Mouse (Mus musculus): ENCODE results near the gene Tbl1xr1.

The Tbl1xr1 gene

DNA sequence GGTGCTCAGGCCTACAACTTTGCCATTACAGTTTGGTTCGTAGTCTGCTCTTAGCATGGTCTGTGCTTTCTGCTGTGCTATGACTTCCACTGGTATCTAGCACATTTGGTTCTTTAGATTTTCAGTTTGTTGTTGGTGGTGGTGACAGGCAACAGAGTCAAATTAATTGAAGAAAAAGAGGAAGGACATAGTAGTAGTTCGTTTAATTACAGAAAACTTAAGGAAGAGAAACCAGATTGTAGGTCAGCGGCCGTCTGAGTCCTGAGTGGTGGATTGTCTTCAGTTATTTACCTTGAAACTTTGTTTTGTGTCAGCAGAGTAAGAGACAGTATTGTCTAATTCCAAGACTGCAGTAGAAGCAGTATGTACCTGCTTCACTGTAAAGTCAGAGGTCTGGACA lies 37.3 kb downstream of the Tbl1xr1 start:
- no peaks in the 10 kb centered on the region for H3K27me3 ChIP-seq (ENCODE audit: control insufficient read depth, insufficient read depth, low read length, poor library complexity, severe bottlenecking)
- peak; percentile 51 for DNase-seq (ENCODE audit: low read depth, low spot score)
- H3K36me3 ChIP-seq (ENCODE audit: control insufficient read depth, insufficient read depth, low read length, poor library complexity, severe bottlenecking) = no peaks in the 10 kb centered on the region

GRCm38 (mm10) chr3:22115221-22115620 lies 38.8 kb downstream of the Tbl1xr1 start:
- no peaks in the 10 kb centered on the region; the same call in 1 of the 2 replicates for H3K36me3 ChIP-seq (ENCODE audit: control insufficient read depth, insufficient read depth, low read length, poor library complexity, severe bottlenecking)
- peak; percentile 33 for DNase-seq (ENCODE audit: low read depth, low spot score)
- H3K27me3 ChIP-seq (ENCODE audit: control insufficient read depth, insufficient read depth, low read length, poor library complexity, severe bottlenecking) = no peaks in the 10 kb centered on the region

DNA sequence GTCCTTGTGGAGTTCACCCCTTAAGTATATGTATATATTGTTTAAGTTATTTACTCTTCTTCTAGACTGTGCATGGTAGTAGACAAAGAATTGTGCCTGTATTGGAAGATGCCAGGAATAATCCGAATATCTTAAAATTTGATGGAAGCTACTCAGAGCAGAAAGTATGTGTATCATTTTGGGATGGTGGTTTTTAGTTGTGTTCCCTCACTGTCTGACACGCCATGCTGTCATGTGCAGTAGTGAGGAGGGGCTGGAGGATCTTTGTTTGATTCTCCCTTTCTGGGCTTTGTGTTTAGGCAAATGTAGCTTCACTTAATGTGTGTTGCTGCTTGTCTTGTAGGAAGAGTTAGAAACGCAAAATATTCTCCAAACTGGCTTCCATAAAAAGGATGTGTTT lies 39.2 kb downstream of the Tbl1xr1 start:
- H3K27me3 ChIP-seq (ENCODE audit: control insufficient read depth, insufficient read depth, low read length, poor library complexity, severe bottlenecking) = no peaks in the 10 kb centered on the region
- no peaks in the 10 kb centered on the region; the same call in 1 of the 2 replicates for H3K36me3 ChIP-seq (ENCODE audit: control insufficient read depth, insufficient read depth, low read length, poor library complexity, severe bottlenecking)
- no peak for DNase-seq (ENCODE audit: low read depth, low spot score)

DNA sequence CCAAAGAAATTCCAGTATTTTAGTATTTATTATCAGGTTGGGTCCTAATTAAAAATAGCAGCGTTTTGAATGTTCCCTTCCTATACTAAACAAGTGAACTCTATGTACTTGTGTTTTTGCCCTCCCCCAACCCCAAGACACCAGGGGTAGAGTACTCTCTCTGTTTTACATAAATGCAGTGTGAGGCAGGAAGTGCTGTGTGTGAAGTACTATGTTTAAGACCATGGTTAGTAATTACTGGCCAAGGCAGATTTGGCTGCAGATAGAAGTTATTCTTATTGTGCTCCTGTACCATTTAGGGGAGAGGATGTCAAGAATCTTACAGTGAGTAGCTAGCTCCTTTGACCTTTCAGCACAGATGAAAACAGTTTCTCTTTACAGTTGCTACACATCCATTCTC lies 39.7 kb downstream of the Tbl1xr1 start:
- peak; percentile 48 for DNase-seq (ENCODE audit: low read depth, low spot score)
- H3K27me3 ChIP-seq (ENCODE audit: control insufficient read depth, insufficient read depth, low read length, poor library complexity, severe bottlenecking) = no peaks in the 10 kb centered on the region
- no peaks in the 10 kb centered on the region; the same call in 1 of the 2 replicates for H3K36me3 ChIP-seq (ENCODE audit: control insufficient read depth, insufficient read depth, low read length, poor library complexity, severe bottlenecking)

DNA sequence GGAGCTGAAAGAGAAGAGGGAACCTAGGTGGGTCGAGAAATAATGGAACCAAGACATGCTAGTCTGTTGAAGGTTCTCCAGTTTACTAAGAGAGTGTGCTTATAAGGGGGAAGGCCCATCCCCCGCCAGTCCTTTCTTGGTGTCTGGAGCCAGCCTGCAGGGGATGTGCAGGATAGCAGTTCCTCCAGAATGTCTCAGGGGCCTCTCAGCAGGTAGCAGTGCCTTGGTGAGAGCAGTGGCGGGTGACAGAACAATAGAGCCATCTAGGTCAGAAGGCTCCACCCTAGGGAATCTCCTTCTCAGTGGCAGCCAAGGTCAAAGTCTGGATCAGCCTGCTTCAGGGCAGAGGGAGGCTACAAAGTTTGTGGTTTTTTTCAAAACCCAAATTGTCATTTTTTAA lies 45.3 kb downstream of the Tbl1xr1 start:
- Histone ChIP-seq H3K27me3 (ENCODE audit: control insufficient read depth, insufficient read depth, low read length, poor library complexity, severe bottlenecking) (no peaks in the 10 kb centered on the region), H3K36me3 (ENCODE audit: control insufficient read depth, insufficient read depth, low read length, poor library complexity, severe bottlenecking) (no peaks in the 10 kb centered on the region; the same call in 1 of the 2 replicates)
- DNase-seq (ENCODE audit: low read depth, low spot score) = peak; percentile 31

DNA sequence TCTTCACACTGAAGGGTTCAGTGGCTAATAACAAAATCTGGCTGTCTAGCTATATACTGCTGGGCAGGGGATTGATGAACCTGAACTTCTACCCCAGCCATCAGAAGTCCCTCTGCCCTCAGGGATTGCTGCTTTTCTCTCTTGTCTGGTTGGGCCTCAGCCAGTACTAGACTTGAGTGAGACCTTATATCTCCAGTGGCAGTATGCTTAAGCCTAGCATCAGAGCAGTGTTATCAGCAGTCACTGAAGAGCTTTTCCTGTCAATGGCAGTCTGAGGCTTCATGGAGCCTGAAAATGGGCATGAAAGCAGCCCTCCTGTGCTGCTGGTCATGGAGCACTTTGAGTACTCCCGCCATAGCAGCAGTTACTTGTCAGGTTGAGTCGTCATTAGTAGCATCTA lies 46.7 kb downstream of the Tbl1xr1 start:
- DNase-seq (ENCODE audit: low read depth, low spot score) = no peak
- no peaks in the 10 kb centered on the region; the same call in 1 of the 2 replicates for H3K36me3 ChIP-seq (ENCODE audit: control insufficient read depth, insufficient read depth, low read length, poor library complexity, severe bottlenecking)
- H3K27me3 ChIP-seq (ENCODE audit: control insufficient read depth, insufficient read depth, low read length, poor library complexity, severe bottlenecking) = no peaks in the 10 kb centered on the region

DNA sequence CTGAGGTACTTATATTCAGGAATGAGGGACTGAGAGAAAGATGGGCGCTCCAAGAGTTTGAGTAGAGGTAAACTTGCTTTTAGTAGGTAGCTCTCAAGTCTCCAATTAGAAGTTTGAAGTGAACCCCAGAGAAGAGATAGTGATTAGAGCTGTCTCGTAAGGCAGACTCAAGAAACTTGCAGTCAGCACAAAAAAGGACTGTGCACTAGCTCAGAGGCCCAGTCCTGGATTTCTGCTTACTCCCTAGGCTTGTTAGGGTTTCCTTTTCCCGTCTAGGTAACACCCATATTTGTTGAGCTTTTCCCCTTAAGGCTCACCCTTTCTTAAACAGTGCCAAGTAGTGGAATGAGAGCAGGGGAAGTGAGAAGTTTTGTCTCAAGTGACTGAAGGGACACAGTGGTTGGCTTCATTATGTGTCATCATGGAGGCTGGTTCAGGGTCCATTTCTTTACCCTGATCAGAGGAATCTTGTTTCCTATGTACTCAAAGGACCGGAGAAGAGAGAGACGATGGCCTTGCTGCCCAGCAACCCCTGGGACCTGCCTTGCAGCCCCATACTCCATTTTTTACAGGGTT lies 49.9 kb downstream of the Tbl1xr1 start:
- peak; percentile 57 for DNase-seq (ENCODE audit: low read depth, low spot score)
- no peaks in the 10 kb centered on the region for H3K27me3 ChIP-seq (ENCODE audit: control insufficient read depth, insufficient read depth, low read length, poor library complexity, severe bottlenecking)

GRCm38 (mm10) chr3:22131277-22131676 lies 54.8 kb downstream of the Tbl1xr1 start:
- no peaks in the 10 kb centered on the region for H3K27me3 ChIP-seq (ENCODE audit: control insufficient read depth, insufficient read depth, low read length, poor library complexity, severe bottlenecking)
- H3K36me3 ChIP-seq (ENCODE audit: control insufficient read depth, insufficient read depth, low read length, poor library complexity, severe bottlenecking) = no peaks in the 10 kb centered on the region; the same call in 1 of the 2 replicates
- DNase-seq (ENCODE audit: low read depth, low spot score) = no peak

More for the DNA sequence above, 49.9 kb downstream of the Tbl1xr1 start:
- no peaks in the 10 kb centered on the region; the same call in 1 of the 2 replicates for H3K36me3 ChIP-seq (ENCODE audit: control insufficient read depth, insufficient read depth, low read length, poor library complexity, severe bottlenecking)

DNA sequence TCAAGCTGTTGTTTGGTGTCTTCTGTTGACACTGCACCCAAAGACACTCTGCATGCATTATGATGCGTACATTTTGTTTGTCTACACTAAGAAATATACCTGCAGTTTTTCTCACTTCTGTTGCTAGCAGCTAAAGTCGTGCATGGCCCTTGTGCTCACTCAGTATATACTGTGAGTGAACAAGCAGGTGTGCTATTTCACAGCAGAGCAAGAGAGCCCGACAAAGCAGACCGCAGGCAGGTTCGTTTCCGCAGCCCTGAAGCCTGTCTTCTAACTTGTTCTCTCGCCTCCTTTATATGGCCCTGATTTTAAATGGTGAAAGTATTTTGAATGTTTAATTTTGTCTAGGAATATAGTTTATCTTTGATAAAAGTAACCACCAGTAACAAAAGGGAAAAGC lies 57.2 kb downstream of the Tbl1xr1 start:
- Histone ChIP-seq H3K27me3 (ENCODE audit: control insufficient read depth, insufficient read depth, low read length, poor library complexity, severe bottlenecking) (no peaks in the 10 kb centered on the region), H3K36me3 (ENCODE audit: control insufficient read depth, insufficient read depth, low read length, poor library complexity, severe bottlenecking) (no peaks in the 10 kb centered on the region; the same call in 1 of the 2 replicates)
- peak; percentile 40 for DNase-seq (ENCODE audit: low read depth, low spot score)

GRCm38 (mm10) chr3:22137793-22138579 lies 61.5 kb downstream of the Tbl1xr1 start:
- Histone ChIP-seq H3K36me3 (ENCODE audit: control insufficient read depth, insufficient read depth, low read length, poor library complexity, severe bottlenecking) (no peaks in the 10 kb centered on the region), H3K27me3 (ENCODE audit: control insufficient read depth, insufficient read depth, low read length, poor library complexity, severe bottlenecking) (no peaks in the 10 kb centered on the region)
- DNase-seq (ENCODE audit: low read depth, low spot score) = peak; percentile 80

- no peaks in the 10 kb centered on the region for H3K27me3 ChIP-seq (ENCODE audit: control insufficient read depth, insufficient read depth, low read length, poor library complexity, severe bottlenecking)
- no peaks in the 10 kb centered on the region for H3K36me3 ChIP-seq (ENCODE audit: control insufficient read depth, insufficient read depth, low read length, poor library complexity, severe bottlenecking)
- DNase-seq (ENCODE audit: low read depth, low spot score) = no peak
Observed at GRCm38 (mm10) chr3:22138580-22139099, 62.2 kb downstream of the Tbl1xr1 start.

DNA sequence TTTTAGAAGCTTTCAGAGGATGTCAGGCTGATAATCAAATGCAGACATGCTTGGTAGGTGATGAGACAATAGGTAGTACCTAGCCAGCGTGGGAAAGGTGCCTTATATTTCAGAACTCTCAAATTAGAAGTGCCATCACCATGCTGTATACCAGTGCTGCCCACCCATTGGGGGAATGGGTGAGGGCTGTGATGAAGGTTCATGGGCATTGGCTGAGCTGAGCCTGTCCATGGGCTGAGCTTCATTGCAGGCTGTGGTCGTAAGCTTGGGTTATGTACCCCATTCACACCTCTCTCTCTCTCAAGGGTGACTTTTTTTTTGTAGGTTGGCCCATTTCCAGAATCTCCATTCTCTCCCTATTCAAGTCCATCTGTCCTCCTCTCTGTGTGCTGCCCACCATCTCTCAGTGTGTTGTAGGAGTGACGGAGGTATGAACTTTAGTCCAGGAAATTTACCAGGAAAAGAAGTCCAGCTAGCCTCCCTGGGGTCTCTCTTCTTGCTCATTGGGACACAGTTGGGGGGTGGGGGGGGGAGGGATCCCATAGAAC lies 63.7 kb downstream of the Tbl1xr1 start:
- peak; percentile 22 for DNase-seq (ENCODE audit: low read depth, low spot score)
- Histone ChIP-seq H3K27me3 (ENCODE audit: control insufficient read depth, insufficient read depth, low read length, poor library complexity, severe bottlenecking) (no peaks in the 10 kb centered on the region), H3K36me3 (ENCODE audit: control insufficient read depth, insufficient read depth, low read length, poor library complexity, severe bottlenecking) (no peaks in the 10 kb centered on the region)

- H3K36me3 ChIP-seq (ENCODE audit: control insufficient read depth, insufficient read depth, low read length, poor library complexity, severe bottlenecking) = no peaks in the 10 kb centered on the region
- no peak for DNase-seq (ENCODE audit: low read depth, low spot score)
- no peaks in the 10 kb centered on the region for H3K27me3 ChIP-seq (ENCODE audit: control insufficient read depth, insufficient read depth, low read length, poor library complexity, severe bottlenecking)
Observed at GRCm38 (mm10) chr3:22141984-22142719, 65.7 kb downstream of the Tbl1xr1 start.

GRCm38 (mm10) chr3:22142846-22143641 lies 66.6 kb downstream of the Tbl1xr1 start:
- DNase-seq (ENCODE audit: low read depth, low spot score) = peak; percentile 76

More at GRCm38 (mm10) chr3:22142846-22143641, 66.6 kb downstream of the Tbl1xr1 start:
- H3K27me3 ChIP-seq (ENCODE audit: control insufficient read depth, insufficient read depth, low read length, poor library complexity, severe bottlenecking) = no peaks in the 10 kb centered on the region
- no peaks in the 10 kb centered on the region for H3K36me3 ChIP-seq (ENCODE audit: control insufficient read depth, insufficient read depth, low read length, poor library complexity, severe bottlenecking)
